Mouse (Mus musculus): ENCODE results near the gene Slc19a1.
A peak's percentile ranks its signal among the peaks of the same experiment; 100 is the strongest.

The Slc19a1 gene

DNA sequence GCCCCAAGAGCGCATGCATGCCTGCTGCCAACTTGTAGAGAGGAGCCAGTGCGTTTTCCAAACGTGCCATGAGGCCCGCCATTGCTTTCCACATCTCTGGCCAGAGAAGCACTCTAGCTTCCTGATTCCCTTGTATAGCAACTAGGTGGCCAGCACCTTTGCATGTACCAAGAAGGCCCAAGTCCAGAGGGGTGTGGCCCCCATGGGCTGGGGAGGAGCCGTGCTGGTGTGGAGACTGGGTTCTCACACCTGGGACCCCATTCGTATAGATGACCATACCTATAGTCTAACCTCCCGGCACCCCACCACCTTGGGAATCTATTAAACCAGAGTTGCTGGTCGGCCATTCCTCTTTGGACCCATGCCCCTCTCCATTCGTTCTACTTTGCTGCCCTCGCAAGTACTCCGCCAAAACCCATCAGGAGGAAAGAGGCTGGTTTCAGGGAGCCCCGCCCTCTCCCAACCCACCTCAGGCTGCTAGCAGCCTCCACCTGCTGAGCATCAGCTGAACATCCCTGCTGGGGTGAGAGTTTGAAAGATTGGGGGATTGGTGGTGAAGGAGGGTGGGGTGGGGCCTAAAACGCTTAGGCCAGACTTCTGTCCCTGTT is at the start of gene Slc19a1:
Gene Slc19a1 (plus strand): TSS at position 474 of the 608 bp plus-strand sequence.
- DNase-seq, result peak; percentile 61

DNA sequence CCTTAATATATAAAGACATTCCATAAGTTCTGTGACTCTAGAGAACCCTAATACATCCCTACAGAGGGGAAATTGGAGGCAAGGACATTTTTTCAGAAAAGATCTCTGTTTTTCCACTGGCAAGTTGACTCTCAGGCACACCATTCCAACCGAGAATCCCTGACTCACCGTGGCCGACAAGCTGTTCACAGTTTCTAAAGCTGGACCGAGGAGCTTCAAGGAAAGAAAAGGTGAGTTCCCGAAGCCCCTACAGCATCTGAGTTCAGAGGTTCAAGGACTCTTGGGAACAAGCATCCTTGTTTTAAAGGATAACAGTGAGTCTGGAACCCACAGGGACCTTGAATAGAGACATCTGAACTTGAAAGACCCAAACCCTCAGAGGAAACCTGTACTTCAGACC is 43.5 kb upstream of the Slc19a1 start:
- no peak for DNase-seq

DNA sequence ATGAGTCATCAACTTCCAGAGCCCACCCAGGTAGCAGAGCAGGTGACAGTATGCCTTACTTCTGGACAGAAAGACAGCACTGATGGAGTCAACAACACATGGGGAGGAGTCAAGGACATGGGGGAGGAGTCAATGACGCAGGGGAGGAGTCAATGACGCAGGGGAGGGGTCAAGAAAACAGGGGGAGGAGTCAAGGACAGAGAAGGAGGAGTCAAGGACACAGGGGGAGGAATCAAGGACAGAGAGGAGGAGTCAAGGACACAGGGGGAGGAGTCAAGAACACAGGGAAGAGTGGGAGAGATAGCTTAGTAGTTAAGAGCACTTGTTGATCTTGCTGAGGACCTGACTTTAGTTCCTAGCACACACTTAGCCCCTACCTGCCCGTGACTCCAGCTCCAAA is 39.6 kb upstream of the Slc19a1 start:
- DNase-seq, result no peak

DNA sequence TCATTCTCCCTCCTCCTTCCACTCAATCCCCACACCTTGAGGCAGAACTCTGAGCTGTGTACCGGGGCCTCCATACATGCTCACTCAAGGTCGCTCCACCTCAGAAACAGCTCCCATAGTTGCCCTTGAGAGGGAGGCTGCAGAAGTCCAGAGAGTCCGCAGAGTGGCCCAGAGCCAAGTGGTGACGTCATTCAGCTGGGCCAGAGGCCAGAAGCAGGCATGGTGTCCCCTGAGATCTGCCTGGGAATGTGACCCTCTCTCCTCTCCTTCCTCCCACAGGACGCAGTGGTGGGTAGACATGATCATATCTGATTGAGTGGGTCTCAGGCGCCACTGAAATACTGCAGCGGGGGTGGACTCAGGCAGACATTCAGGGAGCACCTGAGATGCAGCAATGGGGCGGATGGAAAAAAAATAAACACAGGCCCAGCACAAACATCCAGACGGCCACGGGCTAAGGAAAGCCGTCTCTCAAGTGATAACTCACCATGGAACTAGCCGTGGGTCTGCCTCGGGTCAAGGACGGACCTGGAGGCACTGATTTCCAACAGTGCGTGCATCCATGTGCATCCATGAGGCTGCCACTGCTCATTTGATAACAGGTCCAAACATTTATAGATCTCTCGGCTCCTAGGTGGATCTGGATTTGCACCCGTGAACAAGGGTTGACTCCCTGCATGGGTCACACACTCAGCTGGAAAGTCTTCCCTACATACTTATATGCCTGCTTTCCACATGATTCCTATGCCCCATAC is 34.1 kb upstream of the Slc19a1 start:
- peak; percentile 76 for DNase-seq

DNA sequence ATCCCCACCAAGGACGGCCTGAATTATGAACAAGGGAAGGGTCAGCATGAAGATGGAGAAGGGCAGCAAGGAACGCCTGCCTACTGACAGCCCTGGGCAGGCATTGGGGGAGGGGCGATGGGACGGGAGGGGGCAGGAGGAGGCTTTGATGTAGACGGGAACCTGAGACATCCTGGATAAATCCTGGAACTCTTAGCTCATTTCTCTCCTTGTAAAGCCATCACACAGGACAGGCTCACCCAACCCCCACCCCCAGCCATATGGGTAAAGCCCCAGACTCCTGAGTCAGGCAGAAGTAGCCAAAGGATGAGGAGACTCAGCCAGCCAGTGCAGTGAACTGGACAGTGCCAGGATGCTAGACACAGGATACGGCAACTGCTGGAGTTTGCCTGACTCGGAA is 27.1 kb upstream of the Slc19a1 start:
- no peak for DNase-seq

DNA sequence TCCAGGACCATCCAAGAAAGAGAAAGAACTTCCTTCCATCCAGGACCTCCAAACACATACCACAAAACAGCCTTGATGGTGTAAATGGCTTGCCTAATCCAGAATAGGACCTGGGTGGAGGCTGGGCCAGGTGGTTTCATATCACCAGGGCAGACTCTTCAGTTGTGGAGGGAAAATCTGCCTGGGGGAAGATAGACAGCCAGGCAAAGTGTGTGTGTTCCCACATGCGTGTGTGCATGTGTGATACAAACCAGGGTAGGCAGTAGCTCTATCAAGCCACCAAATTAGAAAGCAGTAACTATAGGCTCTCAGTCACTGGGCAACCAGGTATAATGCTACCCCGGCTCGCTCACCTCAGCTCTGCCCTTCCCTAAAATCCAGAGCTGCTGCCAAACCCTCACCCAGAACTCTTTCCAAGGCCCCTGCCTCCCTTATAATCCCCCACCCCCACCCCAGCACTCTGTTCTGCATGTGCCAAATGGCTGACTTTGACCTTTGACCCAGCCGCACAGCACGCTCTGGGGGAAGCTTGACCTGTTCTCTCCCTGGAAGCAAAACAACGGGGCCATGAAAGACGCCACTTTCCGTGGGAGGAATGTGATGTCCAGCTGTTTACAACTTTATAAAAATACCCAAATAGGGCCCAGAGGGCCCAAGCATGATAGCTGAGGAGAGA is 24.5 kb upstream of the Slc19a1 start:
- peak; percentile 40 for DNase-seq

DNA sequence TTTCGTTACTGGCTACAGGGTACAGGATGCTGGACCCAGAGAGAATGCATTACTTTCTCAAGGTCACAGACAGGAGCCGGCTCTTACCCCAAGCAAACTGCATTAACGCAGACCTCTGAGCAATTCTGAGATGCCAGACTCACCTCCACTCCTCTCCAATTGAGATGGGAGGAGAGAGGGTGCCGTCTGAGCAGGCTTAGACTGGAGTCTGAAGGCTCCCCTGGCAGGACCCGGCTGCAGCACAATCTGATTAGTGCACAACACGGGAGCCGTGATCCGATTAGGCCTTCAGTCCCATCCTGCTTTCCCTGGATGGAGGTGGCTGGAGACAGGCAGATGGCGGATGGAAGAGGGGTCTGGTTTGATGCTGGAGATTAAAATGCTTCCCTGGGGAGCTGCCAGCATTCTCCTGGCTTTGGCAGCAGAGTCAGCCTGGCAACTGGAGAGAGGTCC is 23.9 kb upstream of the Slc19a1 start:
- peak; percentile 89 for DNase-seq

DNA sequence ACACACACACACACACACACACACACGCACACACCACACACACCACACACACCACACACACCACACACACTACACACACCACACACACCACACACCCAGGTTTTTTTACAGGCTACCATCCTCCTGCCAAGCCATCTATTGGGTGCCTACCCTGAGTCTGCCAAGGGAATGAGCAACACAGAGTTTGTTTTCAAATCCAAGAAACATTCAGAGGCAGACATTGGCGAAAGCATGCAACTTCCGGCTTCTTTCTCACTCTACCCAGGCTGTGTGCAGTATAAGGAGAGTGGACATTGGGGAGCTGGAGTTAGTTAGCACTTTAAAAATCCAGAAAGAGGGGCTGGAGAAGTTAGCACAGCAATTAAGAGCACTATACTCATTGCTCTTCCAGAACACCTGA is 23.3 kb upstream of the Slc19a1 start:
- DNase-seq, result no peak

DNA sequence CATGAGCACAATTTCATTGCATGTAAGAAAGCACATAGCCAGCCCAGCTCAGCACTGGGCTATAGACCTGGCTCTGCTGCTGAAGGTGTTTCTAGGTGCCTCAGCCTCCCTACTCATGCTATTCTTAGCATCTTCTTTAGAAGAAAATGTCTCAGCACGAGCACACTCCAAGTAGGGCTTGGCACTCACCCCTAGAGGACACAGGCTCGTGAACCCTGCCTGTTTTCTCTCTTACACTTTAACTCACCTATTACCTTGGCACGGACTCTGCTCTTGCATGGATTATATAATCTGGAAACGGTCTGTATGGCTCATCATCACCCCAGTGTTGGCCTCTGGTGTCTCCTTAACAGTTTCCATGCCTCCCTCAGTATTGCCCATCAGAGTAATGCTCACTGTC is 20.4 kb upstream of the Slc19a1 start:
- DNase-seq, result no peak

DNA sequence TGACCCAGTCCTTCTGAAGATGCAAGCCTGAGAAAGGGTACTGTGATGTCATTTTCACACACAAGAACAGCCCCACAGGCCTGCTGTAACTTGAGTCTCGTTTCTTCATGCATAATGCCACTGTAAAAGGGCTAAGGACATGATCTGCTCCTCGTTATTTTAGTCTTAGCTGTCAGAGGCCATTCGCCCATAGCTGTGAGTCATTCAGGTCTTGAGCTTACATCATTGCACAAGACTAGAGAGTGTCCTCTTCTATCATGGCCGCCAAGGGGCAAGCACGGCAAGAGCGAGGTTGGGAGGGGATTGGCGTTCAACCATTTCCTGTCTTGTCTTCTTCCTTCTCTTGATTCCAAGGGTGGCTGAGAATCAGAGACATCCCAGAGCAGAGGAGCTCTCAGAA is 16.0 kb upstream of the Slc19a1 start:
- DNase-seq, result no peak

DNA sequence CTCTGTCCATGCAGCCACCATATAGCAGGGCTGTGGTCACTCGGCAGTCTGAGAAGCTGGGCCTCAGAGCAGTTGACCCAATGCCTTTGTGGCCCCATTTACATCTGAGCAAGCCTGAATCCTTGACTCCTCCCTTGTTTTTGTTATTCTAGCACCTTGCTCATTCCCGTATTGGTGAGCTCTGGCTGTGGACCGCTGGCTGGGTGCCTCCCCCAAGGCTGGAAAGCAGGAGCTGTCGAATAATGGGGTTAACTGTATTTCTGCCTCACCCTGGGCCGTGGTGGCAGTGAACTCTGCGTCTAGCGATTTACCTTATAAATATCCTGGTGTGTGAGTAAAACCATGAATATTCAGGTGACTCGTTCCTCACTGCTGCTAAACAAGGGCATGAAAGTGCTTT is 15.5 kb upstream of the Slc19a1 start:
- no peak for DNase-seq

DNA sequence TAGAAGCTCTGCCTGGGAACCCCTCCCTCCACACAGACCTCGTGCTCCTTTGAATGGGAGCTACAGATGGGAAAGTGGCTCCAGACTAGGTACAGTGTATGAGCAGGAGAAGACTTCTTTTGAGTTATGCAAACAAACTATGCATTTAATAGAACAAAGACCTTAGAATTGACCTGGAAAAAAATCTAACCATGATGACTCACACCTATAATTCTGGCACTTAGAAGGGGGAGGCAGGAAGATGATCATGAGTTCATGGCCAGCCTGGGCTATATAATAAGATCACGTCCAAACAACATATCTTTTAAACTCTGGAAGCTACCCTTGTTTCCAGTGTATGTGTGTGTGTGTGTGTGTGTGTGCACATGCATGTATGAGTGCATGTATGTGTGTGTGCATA is 15.0 kb upstream of the Slc19a1 start:
- no peak for DNase-seq

DNA sequence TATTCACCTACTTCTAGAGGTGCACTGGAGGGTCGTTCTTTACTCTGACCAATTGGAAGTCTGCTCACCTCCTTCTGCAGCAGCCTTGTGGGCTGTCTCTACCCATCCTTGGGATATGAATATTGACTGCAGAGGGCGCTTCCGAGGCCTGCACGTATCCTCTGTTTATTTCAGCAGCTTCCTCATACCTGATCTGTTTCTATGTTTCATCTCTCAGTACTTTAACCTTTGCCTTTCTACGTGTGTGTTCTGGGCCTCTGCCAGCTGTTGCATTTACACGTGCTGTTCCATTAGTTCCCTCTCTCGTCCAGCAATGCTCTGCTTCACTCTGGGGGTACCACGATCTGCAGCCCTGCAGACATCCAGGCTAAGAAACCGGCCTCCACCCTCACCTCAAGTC is 14.4 kb upstream of the Slc19a1 start:
- no peak for DNase-seq

DNA sequence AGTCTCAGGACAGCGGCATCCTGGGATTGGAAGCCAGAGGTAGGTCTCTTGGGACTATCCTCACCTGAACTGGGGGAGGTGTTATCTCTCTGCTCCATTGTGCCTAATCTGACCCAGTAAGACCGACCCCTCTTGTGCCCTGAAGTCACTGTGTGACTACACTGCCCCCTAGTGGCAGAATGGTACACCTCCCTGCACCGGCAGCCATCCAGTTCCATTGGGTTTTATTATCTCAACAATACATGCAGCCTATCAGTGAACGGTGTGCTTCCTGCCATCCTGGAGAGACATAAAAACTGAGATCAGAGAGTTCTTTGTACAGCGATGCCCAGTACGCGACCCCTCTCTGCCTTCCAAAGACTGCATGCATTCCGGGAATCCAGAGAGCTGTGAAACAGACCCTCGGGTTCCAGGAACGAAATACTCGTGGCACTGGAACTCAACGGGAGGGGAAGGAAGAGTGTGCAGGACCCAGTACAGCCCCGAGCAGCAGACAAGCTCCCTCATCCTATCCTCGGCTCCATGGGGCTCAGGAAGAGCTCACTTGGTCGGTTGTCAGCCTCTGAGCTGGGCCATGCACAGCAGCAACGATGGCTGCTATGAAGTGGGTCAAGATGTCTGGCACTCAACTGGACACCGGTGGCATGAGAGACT is 10.5 kb upstream of the Slc19a1 start:
- DNase-seq, result peak; percentile 88

DNA sequence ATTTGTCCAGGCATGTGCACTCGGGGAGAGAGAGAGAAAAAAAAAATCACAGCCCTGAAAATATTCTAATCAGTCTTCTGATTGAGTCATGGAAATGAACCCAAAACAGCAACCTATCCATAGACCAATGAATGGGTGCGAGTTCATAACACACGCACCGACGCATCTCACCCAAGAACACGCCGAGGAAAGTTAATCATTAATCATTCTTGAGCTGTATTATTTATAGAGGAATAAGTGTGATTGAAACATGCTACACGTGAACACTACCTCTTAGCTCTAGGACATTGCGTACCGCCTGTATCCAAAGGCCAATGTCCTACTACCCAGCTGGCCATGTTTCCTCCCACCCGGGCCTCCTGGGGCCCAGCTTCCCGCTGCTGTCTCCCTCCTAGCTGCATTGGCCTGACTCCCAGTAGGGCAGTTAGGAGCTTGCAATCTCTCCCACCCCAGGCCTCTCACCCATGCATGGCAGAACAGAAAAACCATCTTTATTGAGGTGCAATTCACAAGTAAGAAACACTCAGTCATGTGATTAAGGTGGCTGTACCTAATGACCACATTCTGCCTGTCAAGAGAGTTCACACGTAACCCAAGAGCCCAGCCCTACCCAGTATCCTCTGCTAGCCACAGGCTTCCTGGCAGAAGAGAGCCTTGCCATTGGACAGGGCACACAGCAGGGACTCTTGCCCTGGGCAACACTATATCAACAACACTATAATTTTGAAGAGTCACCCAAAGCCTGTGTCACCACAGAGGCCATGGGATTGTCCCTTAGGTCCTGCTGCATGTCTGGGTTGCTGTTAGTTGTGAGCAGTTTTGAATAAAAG is 9.5 kb upstream of the Slc19a1 start:
- no peak for DNase-seq

DNA sequence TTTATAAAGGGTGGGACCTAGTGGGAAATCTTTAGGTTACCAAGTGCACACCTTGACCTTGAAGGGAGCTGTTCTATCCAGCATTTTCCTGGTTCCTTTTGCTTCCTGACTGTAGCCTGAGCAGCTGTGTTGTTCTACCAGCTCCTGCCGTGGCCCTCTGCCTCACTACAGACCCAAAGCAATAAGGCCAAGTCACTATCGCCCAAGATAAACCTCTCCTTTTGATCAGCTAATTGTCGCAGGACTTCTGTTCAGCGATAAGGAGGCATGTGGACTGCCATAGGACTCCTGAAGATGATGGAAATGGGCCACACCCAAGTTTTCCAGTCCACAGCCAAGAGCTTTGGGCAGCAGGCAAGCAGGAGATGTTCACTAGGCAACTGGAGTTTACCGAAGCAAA is 7.8 kb upstream of the Slc19a1 start:
- no peak for DNase-seq

DNA sequence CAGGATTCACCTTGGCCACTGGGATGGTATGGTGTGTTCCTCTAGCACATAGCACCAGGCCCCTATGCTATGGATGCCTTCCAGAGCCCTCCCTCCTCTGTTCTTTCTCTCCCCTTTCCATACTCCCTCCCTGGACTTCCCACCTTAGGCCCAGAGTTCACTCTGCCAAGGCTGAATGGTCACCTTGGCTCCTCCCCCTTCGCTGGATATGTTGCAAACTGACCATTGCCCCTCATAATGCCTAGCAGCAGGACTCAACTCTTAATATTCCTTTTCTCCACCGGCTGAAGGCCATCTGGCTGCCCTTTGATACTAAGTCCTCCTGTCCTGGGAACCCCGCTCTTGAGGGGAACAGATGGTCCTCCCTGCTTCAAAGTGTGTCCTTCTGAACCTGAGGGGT is 5.1 kb upstream of the Slc19a1 start:
- DNase-seq, result no peak

DNA sequence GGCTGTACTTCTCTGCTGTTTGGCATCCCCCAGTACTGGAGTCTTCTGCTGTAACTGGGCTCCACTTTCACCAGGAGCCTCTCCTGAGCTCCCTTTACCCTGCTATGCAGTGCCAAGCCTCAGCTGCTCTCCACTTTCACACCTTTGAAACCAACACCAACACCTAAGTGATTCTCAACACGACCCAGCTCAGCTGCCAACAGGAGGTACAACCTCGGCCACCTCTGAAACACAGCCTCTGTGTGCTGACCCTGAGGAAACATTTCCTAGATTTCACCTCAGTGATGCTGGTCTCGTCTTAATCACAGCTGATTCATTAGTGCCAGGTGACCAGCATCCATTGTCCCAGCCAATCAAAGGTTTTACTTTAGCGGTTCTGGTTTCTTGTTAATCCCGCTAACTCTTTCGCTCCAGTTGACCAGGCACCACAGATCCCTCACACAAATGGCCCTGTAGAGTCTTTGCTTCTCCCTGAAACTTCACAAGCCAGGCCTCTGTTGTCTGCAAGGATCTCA is 3.2 kb upstream of the Slc19a1 start:
- no peak for DNase-seq

DNA sequence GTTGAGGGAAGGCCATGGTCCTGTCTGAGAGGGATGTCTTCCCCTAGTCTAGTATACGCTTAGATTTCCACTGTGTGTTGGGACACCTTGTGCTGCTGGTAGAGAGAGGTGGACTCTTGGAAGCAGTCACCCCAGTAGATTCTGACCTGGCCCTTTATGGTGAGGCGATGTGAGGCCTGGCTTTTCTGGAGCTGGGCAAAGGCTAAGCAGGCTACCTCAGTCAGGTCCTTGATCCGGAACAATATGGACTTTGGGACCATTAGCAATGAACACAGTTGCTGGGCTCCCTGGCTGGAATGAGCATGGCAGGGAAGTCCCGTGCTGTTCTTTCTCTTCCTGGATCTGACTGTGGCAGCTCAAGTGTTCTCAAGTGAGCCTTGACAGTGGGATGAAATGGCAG is 2.3 kb upstream of the Slc19a1 start:
- DNase-seq, result no peak

DNA sequence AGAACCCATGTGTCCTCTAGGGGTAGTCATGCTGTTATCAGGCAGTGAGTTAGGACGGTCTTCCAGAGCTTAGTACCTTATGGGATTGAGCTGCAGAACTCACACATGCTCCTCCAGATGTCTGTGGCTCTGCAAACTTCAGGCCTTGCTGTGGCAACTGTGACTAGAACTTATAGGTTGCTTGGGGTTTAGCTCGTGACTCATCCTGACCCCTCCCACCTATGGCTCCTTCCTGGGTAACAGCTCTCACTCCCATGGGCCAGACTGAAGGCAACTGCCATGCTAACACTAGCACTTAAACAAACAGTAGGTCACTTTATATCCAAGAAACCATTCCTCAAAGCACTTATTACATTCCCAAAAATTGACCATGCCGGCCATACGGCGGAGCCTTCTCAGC is 1.4 kb upstream of the Slc19a1 start:
- DNase-seq, result no peak

DNA sequence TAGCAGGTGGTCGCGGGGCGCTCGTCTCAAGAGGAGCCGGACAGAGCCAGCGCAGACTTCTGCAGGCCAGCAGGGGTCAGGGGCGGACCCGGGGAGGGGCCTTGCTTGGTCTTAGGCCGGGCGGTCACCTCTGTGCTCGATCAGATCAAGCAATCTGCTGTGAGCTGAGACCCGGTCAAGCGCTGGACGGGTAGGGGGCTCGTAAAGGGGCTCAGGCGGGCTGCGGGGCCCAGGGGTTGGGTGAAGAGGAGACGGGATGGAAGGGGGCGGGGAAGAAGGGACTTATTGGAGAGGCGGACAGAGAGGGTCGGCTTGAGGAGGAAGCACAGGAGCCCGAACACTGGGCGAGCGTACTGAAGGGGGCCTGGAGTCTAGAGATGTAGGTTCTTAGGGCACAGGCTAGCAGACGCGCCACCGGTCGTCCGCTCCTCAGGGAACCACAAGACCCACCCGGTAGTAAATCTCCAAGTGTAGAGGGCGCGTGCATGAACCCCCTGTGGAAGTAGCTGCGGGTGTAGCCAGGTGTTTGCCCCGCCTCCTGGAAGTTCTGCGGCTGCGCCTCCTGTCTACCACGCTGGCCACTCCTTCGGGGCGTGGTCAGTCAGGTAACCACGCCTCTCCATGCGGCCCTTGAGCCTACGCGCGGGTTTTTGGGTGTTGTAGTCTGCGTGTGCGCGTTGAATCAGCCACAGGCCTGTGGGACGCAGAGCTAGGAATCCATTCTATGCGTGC is 716 bp downstream of the Slc19a1 start:
- peak; percentile 96 for DNase-seq

Data from cerebellum, adult 11-12 months (tissue).